Mouse (Mus musculus): ENCODE results near the gene Rdh5.
A peak's percentile ranks its signal among the peaks of the same experiment; 100 is the strongest.

Rdh5 gene

DNA sequence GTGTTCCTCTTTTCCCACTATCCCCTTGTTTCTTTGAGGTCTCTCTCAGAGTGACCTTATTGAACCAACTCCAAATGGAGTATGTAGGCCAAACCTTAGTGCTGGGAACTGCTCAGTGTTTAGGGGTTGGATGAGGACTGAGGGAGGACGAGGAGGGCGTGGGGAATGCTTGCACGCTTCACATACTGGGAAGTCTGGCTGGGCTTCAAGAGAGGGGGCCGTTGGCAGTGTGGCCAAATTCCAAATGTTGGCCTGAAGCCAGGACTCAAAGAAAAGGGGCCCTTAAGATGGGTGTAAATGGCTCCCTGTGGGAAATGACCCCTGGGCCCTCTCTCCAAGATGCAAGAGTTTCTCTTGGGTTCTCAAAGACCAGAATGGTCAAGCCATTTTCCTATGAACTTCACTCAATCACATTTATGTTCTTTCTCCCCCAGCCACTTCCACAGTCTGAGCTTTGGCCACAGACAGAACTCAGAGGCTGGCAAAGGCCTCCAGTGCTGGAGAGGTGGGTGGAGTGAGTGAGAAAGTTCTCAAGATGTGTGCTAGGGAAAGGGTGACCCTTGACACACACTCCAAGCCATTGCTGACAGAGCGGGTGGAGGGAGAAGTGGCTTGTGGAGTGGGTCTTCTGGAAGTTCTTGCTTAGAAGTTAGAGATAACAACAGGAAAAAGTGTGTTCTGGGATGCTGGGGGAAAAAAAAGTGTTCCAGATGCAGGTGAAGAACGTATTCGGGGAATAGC, 7.1 kb upstream of the Rdh5 start:
- DNase-seq, result no peak

DNA sequence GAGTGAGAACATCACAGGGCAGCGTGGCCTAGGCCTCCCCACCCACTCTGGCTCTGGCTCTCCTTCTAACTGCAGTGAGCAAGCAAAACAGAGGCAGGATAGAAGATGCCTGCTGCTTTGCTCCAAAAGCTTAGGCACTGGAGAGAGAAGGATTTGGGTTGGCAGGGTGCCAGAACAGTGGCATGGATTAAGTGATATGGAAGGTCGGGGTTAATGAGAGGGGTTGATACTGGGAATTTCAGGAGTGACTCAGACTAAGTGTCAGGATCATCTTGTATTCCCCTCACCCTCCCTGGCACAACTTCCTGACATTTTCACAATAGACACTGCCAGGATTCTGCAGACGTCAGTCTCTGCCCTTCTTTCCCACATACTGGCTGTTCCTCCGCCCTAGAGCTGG, 5.7 kb upstream of the Rdh5 start:
- no peak for DNase-seq

DNA sequence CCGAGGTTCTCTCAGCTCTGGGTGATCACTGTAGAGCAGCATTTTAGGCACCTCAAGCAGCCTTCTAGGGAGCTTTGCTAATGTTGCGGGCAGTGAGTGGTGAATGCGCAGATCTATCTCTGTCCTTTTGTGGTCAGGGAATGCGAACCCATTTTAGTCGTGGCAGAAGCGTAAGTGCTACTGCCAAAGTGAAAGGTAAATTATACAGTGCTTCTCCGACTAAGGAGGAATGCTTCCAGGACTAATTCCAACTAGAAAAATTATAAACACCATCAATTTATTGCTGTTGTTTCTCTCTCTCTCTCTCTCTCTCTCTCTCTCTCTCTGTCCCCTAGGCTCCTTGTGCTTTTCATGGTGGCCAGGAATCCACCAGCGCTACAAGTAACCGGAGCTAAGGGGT, 1.2 kb upstream of the Rdh5 start, which contains the start of gene Bloc1s1:
Gene Bloc1s1 (minus strand): TSS at position 101 of the 400 bp plus-strand sequence.
- DNase-seq, result no peak

DNA sequence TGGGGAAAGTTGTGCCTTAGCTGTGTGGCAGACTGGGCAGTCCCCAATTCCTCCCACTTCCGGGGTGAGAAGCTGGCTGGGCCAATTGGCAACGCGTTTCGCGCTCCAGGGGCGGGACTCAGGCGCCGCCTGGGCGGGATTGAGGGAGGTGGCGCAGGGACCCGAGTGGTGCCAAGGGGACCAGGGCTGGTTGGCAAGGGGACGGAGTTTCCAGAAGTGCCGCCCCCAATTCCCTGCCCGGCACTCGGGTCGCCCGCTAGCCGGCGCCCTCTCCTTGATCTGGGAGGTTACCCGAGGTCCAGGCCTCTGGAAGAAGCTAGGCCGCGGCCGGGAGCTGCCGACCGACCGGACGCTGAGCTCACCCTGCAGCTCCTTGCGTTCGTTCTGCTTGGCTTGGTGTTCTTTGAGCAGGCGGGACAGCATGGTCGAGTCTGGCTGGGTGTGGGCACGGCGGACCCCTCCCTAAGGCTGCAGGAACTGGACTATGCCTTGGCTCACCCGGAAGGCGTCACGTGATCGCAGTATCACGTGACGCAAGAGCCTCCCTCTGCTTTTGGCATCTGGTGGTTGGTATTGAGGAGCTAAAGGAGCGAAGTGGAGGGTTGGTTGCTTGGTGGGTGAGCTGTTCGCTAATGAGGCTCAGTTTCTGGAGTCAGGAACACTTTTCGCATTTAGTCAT, 464 bp upstream of the Rdh5 start:
- DNase-seq, result peak; percentile 95

DNA sequence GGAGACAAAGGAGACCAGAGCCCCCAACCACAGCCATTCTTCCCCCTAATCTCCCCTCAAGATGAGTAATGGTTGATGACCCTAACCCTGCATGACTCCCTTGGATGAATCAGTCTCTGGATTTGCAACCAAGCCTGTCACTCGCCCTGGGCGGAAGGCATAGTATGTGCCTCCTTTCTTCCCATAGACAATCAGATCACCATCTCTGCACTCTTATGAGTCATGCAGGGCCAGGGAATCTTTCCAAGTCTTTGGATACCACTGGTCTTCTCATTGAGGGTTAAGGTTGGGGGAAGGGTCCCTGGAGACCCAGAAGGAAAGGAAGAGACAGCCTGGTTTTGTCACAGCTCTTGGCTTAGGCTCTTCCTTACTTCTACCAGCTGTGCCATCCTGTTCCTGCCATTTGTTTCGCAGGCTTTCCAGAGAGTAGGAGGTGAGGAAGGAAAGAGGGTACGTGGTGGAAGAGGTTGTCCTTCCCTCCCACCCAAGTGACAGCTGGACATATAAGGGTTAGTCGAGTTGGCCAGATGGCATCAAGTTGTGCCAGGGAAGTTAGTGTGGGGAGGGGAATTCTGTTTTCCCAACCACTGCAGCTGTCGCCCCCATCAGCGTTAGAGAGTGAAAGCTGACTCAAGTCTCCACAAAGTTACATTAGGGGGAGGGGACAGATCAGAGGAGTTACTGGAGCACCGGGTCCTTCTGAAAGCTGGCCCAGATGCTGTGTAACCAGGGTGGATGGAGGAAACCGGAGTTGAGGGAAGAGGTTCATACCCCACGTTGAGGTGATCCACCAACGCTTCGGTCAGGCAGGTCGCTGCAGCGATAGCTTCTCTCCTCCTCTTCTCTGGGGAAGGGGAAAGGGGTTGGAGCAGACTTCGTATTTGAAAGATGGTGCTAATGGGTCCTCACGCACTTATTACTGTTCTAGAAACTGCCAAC, 536 bp downstream of the Rdh5 start:
- DNase-seq, result no peak

DNA sequence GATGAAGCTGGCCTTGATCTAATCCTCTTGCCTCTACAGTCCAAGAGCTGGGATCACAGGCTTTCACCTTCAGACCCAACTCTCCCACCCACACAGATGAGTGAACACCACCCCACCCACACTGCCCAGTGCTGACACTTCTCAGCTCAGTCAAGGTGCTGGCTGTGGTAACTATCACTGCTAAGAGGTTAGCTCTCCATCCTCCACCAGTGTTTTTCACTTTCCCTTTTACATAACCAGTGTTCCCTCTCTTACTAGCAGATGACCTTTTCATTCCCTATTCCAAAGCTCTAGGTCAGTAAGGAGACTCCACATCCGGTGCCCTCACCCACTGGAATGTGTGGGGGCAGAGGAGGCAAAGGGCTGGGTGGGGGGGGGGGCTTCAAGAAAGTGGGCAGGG, 1.4 kb downstream of the Rdh5 start:
- DNase-seq, result no peak

DNA sequence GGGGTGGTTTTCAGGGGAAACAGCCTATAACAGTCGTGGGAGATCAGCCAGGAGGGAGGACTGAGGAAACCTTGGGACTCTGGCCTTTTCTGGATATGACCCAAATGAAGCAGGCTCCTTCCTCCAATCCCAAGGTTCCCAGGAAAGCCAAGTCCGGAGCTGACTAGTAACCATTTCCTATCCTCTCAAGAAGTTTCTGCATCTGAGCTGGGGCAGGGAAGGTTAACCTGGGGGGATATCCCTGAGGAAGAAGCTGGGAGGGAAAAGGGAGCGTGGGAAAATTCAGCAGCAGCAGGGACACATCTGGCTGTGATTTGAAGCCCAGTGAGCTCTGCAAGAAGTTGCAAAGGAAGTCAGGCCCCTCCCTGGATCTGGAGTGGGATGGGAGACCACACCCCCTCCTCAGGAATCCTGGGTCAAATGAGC, 1.9 kb downstream of the Rdh5 start:
- no peak for DNase-seq

DNA sequence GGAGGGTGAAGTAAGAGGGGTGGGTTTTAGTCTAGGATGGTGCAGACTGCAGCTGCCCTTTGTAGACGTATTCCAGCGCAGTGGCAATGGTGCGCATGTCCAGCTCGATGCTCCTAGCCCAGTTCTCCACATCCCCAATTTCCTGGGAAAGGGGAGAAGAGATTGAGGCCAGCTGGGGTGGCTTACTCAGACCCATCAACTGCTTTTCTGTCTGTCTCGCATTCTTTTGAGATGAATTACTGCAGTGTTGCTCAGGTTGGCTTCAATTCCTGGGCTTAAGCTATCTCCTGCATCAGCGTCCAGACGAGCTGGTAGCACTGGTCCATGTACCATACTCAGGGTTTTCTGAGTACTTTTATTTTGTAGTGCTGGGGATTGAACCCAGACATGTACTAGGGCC, 2.7 kb downstream of the Rdh5 start:
- DNase-seq, result no peak

DNA sequence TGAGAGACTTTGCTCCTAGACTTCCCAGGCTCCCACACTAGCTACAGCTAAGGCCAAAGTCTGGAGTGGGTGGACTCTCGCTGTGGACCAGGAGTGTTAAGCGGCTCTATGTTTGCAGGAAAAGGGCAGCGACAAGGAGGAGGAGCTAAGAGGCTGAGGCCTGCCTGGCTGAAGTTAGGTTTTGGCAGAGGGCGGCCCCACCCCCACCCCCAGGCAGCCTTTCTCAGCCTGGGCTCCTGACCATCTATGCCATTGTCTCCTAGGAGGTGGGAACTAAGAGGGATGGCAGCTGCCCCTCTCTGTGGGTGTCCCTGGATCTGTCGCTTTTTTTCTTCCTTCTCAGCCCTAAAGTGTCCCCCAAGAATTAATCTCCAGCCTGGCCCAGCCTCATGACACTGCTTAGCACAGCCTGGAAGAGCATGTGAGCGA, 3.5 kb downstream of the Rdh5 start:
- no peak for DNase-seq

DNA sequence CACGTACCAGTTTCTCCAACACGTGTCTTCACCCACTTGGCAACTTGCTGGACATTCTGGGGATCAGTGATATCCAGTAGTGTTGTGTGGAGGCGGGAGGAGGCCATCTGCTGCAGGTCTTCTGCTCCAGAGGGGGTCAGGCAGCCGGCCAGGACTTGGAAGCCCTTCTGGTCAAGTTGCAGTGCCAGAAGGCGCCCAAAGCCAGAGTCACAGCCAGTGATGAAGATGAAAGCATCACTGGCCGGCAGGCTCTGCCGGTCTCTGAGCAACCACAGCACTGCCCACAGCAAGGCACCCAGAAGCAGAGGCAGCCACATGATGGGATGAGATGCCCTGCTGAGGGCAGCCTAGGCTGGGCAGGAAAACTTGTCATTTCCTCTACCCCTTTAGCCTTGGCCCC, 4.4 kb downstream of the Rdh5 start:
- no peak for DNase-seq

DNA sequence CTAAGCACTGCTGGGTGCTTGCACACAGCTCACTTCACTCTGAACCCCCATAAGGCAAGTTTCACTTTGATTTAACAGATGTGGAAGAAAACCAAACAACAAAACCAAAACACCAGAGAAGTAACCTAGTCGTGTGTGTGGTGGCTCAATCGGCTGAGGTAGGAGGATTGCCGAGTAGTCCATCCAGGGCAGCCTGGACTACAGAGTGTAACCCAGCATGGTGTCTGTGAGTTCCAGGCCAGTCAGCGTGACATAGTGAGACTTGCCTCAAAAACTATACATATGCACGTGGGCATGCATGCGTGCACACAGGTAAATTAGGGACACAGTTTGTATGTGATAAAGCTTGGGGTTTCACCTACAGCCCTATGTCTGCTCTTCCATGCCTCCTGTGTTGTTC, 5.3 kb downstream of the Rdh5 start:
- DNase-seq, result no peak

DNA sequence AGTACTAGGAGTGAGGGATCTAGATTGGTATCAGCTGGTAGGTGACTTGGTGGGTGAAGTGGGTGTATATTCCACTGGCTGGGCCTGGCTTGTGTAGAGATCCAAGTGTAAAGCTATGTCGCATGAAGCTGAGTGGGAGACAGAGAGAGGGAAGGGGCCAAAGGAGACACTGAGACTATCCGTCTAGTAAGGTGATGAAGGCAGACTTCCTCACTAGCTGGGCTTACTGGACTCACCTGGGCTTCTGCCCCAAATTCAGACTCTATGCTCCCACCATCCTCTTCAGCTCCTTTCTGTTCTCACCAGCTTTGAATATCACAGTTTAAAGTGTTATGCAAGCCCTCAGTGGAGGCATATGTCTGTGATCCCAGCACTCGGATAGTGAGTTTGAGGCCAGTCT, 6.0 kb downstream of the Rdh5 start:
- no peak for DNase-seq

DNA sequence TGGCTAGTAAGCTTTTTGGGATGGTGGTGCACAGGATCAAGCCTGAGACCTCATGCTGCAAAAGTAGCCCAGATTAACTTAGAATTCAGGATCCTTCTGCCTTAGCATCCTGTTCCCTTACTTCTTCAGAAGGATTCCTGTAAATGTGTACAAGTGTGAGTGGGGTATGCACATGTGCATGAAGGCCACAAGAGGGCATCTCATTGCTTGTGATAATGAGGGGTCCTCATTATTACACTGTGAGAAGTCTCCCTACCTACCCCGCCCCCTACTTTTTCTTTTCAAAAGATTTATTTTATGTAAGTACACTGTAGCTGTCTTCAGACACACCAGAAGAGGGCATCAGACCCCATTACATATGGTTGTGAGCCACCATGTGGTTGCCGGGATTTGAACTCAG, 7.1 kb downstream of the Rdh5 start:
- DNase-seq, result no peak

DNA sequence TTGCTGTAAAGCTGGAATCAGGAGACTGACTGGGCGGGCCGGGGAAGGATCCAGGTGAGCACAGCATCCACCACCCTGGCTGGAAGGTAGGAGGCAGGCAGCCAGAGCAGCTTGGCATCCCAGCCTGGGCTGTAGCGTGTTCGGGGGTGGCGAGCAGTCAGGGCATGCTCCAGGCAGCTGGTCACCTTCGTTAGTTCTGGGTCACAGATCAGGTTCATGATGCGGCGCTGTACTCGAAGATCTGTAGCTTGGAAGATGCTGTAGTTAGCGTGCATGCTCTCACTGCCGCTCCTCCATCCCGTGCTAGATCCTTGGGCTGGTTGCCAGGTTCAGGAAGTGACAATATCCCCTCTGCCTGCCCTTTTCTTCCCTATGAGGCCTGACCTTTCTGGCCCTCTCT, 9.0 kb downstream of the Rdh5 start:
- DNase-seq, result no peak

DNA sequence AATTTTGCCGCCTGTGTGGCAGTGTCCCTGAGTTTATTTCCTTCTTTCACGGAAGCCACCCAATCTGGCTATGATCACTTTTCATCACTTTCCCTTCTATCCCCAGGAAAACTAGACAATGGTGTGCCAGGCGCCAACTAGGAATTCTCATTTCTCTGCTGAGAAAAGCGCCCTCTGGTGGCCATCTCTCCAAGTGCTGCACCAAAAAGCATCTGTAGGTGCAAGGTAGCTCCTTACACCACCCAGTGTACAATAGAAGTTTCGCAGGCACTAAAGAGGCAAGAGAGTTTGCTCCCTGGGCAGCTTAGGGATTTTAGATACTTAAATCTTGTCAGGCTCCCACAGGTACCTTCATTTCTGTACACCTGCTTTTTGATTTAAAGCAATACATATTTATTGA, 9.5 kb downstream of the Rdh5 start:
- peak; percentile 87 for DNase-seq

DNA sequence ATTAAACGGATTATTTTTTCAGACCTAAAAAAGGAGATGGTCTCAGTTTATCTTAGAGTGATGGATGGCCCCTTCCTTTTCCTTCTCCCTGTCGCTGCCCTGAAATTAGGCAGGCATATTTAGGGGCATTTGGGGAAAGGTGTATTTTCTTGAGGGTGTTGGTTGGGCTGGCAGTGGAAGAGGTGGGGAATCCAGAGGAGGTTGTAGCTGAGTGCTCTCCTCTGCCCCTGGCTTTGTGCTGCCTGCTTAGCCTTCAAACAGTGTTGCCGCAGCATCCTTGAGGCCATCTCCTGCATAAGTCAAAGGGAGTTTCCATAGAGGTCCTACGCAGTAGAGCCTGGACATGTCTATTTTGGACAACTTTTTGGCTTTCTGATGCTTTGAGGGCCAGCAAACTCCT, 9.9 kb downstream of the Rdh5 start:
- DNase-seq, result no peak

DNA sequence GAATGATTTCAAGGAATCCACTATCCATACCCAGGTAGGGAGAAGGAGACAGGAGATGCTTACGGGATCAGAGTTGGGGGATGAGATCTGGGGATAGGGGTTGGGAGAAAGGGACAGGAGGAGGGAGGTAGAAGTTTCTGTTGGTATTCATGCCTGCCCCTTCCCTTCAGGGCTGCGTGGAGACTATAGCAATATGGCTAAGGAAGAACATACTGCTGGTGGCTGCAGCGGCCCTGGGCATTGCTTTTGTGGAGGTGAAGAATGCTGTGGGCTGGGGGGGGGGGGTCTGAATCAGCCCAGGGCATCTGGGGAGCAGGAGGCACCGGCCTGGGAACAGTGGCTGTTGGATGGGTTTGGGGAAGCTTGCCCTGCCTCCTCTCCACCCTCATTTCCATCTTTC, 10.4 kb downstream of the Rdh5 start:
- DNase-seq, result no peak

DNA sequence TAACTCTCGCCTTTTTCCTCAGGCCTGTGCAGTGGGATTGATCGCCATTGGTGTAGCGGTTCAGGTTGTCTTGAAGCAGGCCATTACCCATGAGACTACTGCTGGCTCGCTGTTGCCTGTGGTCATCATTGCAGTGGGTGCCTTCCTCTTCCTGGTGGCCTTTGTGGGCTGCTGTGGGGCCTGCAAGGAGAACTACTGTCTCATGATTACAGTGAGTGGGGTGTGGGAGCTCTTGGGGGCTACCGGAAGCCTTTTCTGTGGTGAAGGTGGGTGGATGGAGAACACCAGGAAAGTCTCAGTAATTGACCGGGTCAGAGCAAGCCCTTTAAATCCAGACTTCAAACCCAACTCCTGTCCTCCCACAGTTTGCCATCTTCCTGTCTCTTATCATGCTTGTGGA, 11.3 kb downstream of the Rdh5 start:
- no peak for DNase-seq

DNA sequence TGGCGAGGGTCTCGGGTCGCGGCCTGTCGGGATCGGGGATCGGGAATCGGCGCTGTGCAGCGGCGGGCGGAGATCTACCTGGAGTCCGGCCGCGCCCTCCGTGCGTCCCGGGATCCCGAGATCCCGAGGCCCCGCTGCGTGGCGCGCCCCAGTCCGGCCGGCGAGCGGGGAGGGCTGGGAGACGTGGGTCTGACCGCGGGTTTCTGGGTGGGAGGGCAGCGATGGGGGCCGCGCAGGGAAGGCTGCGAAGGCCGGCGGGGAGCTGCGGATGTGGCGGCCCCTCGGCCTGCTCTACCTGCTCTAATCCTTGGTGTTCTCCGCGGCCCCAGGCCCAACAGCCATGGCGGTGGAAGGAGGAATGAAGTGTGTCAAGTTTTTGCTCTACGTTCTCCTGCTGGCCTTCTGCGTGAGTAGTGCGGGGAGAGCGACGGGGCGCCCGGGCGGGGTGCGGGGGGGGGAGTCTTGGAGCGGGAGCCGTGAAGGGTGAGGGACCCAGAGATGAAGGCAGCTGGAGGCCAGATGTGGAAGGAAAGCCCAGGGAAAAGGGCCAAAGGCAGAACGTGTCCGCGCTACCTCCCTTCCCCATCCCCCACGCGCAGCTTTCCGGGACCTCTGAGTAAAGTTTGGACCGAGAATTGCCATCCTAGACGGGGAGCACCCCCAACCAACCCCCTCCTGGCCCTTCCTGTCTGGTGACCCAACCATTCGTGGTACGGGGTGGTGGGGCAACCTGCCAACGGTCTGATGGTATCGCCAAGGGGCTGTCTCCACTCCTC, 12.4 kb downstream of the Rdh5 start:
- DNase-seq, result no peak

DNA sequence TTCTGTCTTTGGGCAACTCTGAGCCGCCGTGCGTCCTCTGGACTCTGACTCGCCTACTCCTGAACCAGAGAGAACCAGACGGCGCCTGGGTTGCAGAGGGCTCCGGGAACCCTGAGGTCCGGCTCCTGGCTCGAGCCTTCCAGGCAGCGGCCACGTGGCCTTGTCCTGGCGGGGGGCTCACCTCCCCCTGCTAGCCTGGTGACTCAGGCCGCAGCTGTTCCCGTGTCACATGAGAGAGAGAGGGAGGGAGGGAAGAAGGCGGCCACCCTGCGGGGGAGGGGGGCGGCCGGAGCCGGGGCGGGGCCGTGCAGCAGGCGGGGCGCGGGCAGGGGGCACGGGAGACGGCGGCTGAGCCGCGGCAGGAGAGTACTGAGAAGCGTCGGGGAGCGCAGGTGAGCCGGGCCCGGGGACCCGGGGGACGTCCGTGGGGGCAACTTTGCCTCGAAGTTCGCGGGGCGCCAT, 13.1 kb downstream of the Rdh5 start:
- no peak for DNase-seq

DNA sequence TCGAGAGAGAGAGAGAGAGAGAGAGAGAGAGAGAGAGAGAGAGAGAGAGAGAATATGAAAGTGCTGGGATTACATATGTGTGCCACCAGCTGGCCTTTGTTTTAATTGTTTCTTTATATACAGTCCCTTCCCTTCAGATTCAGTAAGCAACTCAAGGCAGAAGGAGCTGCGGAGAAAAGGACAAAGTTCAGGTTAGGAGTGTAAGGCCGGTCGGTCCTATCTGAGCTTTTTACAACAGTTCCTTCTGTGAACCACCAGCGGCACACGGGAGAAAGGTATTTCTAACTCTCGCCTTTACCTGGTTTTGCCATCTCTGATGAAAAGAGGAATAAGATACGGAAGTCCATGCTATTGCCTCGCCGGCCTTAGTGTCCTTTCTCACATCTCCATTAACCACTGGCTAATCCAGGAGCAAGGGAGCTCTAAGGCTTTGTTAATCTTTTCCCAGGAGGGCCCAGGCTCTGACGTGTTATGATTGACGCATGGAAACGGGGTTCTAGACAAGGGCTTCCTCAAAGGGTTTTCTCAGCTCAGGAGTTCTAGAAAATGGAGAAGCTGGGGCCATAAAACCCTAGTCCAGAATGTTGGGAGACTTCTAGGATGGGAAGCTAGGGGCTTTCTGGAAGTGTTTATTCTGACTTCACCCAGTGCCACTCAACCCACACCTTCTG, 13.8 kb downstream of the Rdh5 start:
- no peak for DNase-seq

DNA sequence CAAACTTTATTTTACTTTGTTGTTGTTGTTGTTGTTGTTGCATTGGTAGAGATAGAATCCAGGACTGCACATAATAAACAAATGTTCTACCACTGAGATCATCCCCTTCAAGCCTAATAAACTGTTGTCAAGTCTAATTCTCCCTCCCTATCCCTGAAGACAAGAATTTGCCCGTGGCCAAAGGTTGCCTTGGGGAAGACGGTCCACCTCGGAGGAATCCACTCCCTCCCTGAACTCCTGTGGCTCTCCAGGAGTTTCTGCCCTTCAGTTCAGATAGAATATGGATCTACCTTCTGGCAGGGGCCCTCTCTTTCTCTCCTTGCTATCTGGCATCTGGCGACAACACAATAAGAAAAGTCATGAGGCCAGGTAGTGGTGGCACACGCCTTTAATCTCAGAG, 17.9 kb downstream of the Rdh5 start:
- no peak for DNase-seq

Measured in thymus, postnatal 14 days (tissue).